Mouse (Mus musculus): ENCODE results near the gene Rimbp2.
"Not testable (repeated sequence)": the region's sequence is repeated elsewhere in the genome, so short reads cannot be mapped to it uniquely, and the experiment has no call there.

The Rimbp2 gene

GRCm38 (mm10) chr5:128953278-128954070 lies at the start of gene Rimbp2:
TSS of gene Rimbp2 (minus strand) at chr5:128953486.
- DNase-seq, result no peak

- no peak for DNase-seq
Observed at GRCm38 (mm10) chr5:129002571-129003011, 49.3 kb upstream of the Rimbp2 start.

- no peak for DNase-seq
Observed at GRCm38 (mm10) chr5:129000706-129001468, 47.6 kb upstream of the Rimbp2 start.

DNA sequence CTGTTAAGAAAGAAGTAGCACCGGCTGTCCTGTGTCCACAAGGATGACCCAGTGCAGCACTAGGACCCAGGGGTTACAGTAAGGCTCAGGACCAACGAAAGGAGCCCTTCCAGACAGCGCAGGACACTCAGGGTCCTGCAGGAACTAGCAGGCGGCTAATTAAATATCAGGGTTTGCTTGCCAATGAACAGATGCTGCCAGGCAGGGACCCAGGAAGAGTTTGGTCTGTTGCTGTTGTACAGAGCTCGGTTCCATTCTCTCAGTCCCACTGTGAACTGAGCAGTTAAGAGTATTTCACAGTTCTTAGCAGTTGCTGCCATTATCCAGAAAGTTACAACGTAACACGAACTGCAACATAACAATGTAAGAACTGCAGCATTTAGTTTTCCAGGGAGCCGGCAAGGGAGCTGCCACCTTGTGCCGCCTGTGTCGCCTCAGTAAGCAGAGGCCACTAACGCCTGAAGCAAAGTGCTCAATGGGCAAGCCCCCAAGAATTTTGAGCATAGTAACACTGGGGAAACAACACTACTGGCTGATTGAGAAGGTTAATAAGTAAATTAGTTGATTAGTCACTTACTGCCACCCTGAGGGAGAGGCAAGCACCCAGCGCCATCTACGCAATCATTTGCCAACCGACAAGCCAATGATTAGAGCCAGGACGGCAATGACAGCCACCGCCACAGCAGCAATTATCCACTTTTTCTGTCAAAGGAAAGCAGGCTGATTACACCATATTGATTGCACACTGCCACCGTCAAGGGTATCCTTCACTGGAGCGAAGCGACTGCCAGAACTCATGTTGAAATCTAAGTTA lies 34.1 kb upstream of the Rimbp2 start:
- DNase-seq, result no peak

- DNase-seq, result no peak
Observed at GRCm38 (mm10) chr5:128985946-128986345, 32.7 kb upstream of the Rimbp2 start.

- no peak for DNase-seq
Observed at GRCm38 (mm10) chr5:128984536-128984935, 31.2 kb upstream of the Rimbp2 start.

DNA sequence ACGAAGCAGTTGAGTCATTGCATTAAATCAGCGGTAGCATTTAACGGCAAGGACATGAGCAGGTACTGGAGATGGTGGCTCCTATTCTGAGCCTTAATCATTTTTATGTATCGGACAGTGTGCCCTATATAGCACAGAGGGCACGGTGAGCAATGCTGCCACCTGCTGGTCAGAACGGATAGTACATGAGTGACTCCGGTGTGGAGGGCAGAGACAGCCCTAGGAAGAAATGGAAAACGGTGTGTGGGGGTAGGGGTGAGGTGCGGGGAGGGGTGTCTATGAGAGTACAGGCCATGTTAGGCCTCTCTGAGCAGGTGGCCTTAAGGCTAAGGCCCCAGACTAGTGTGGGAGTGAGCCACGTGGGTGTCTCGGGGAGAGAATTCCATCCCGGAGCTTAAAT lies 28.3 kb upstream of the Rimbp2 start:
- DNase-seq, result peak; percentile 43

DNA sequence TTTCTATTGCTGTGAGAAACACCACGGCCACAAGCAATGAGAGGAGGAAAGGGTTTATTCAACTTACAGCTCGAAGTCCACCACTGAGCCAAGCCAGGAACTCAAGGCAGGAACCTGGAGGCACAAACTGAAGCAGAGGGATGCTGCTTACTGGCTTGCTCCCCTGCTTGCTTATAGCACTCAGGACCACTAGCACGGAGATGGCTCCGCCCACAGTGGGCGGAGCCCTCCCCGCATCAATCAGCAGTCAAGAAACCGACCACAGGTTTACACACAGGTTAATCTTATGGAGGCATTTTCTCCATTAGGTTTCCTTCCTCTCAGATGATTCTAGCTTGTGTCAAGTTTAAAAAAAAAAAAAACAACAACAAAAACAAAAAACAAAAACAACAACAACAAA lies 27.6 kb upstream of the Rimbp2 start:
- no peak for DNase-seq

GRCm38 (mm10) chr5:128978957-128979356 lies 25.7 kb upstream of the Rimbp2 start:
- no peak for DNase-seq

DNA sequence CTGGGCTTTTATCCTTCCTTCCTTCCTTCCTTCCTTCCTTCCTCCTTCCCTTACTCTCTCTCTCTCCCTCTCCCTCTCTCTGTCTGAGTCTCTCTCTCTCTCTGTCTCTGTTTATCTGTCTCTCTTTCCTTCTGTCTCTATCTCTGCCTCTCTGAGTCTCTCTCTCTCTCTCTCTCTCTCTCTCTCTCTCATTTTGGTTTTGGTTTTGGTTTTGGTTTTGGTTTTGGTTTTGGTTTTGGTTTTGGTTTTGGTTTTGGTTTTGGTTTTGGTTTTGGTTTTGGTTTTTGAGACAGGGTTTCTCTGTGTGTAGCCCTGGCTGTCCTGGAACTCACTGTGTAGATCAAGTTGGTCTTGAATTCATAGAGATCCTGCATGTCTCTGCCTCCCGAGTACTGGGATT lies 24.2 kb upstream of the Rimbp2 start:
- not testable (repeated sequence) for DNase-seq

DNA sequence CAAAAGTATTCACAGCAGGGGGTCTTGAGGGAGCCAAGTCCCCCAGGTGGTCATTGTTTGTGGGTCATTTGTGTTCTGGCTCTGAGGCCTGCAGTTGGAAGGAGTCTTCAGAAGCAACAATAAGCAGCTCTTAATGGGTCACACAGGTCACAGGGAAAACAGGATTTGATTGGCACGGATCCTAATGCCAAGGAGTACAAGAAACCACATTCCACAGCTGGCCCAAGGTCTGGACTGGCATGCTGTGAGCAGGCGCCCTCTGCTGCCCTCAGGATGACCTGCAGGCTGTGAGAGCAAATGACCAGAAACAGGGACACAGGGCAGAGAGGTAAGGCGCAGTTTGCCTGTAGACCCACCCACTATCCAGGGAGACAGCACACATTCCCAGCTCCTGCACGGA lies 23.0 kb upstream of the Rimbp2 start:
- no peak for DNase-seq

DNA sequence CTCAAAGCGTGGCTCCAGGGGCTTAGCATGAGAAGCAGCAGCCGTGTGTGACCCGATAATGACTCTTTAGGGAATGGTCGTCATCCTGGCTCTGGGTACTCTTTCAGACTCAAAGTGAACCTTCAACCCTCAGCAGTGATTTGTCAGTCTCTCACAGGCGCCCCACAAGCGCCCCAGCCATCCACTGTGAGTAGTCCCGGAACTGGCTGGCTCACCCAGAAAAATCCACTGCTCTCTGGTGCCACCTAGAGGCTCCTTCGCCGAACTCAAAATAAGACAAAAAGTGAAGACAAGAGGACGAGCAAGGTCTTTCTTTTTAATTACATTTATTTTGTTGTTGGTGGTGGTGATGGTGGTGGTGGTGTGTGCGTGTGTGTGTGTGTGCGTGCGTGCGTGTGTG lies 18.0 kb upstream of the Rimbp2 start:
- peak; percentile 35 for DNase-seq

DNA sequence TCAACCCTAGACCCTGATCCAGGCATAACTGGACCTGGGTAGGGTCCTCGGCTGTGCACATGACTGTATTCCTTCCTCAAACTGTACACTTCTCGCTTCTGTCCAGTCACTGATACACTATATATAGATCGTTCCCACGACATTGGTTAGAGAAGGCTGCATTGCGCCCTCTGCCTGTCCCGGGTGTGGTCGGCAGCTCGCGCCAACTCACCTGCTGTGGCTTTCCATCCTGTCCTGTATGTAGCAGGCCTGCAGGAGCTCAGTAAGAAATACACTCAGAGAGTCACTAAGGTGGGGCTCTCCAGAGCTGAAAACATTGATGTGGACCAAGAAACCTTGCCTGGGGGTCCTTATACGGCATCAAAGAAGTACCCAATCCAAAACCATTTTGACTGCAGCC lies 17.6 kb upstream of the Rimbp2 start:
- no peak for DNase-seq

GRCm38 (mm10) chr5:128964353-128964752 lies 11.1 kb upstream of the Rimbp2 start:
- DNase-seq, result no peak

DNA sequence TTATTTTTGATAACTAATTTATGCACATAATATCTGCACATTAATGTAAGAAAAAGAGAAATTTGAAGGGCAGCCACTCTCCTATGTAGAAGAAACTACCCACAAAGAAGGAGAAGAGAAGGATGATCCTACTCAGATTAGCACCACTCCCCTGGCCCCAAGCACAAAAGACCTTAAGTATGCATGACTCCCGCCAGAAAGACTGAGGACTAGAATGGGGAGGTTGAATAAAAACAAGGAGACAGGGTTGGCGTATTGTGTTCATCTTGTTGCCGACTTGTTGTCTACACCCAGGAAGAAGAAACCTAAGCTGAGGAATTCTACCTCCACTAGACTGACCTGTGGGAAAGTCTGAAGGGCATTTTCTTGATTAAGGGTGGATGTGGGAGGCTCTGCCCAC lies 5.6 kb upstream of the Rimbp2 start:
- no peak for DNase-seq

DNA sequence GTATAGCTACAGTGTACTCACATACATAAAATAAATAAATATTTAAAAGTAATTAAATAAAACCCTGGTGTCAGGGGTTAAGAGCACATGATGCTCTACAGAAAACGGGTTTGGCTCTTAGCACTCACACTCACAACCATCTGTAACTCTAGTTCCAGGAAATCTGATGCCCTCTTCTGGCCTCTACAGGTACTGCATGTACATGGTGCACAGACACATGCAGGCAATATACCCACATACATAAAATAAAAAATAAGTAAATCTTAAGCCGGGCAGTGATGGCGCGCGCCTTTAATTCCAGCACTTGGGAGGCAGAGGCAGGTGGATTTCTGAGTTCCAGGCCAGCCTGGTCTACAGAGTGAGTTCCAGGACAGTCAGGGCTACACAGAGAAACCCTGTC lies 1.1 kb upstream of the Rimbp2 start:
- not testable (repeated sequence) for DNase-seq

- DNase-seq, result no peak
Observed at GRCm38 (mm10) chr5:128952291-128953195, 743 bp downstream of the Rimbp2 start.

GRCm38 (mm10) chr5:128951472-128951871 lies 1.8 kb downstream of the Rimbp2 start:
- no peak for DNase-seq

- DNase-seq, result no peak
Observed at GRCm38 (mm10) chr5:128947093-128947492, 6.2 kb downstream of the Rimbp2 start.

DNA sequence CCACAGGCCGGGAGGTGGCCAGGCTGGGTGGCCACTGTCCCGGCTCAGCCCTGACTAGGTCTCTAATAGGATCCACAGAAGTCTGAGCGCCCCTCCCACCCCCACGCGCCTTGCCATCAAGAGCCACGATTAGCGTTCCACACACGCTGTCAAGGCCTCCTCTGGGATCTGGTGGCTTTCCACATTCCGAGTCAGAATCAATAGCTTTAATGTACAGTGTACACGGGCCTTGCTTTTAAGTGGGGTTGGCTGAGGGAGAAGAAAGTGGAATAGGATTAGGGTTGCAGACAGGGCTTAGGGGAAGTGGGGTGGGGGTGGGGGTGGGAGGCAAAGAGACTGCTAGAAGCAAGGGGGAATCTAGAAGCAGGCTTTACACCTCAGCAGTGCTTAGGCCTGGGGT lies 12.8 kb downstream of the Rimbp2 start:
- DNase-seq, result no peak

- no peak for DNase-seq
Observed at GRCm38 (mm10) chr5:128935359-128935899, 17.9 kb downstream of the Rimbp2 start.

GRCm38 (mm10) chr5:128932776-128933175 lies 20.5 kb downstream of the Rimbp2 start:
- DNase-seq, result no peak
